Mouse (Mus musculus): ENCODE measurements around the gene Tex13c3.
"Not testable (repeated sequence)": the region's sequence is repeated elsewhere in the genome, so short reads cannot be mapped to it uniquely, and the experiment has no call there.

The Tex13c3 gene

DNA sequence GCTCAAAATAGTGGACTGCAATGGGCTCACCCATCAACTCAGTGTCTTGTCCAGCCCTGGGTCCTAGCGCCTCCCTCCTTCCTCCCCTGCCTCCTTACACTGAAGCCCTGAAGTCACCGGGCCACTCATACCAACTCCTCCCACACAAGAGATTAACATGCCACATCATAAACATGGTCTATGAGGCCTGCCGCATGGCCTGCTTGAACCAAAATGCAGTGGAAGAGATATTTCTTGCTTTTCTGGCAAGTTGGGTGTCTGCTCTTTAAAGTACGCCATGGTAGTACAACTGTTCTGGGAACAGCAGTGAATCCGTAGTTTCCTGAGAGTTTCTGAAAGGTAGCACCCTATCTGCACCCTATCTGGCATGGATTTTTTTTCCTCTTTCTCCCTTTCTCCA lies at the start of gene Tex13c3:
Tex13c3 (minus strand) TSS at position 101 of the 400 bp plus-strand sequence.
- DNase-seq (ENCODE audit: low spot score in 2 of 2), result not testable (repeated sequence)

DNA sequence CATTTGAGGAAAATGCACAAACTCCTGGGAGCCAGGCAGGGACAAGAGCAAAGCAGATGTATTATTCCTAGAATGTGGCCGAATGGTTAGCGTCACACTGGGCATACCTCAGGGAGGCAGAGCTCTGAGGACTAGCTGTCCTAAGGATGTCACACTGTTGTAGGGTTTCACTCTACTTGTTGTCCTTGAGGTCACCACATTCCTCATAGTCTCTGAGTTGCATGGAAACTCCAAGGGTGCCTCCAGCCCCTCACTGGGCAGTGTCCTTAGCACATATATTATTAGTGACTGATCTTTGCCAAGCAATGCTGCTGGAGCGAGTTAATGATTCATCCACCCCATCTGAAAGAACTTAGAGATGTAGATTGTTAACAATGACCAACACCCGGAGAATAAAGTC lies 8.6 kb upstream of the Tex13c3 start:
- no peak for DNase-seq (ENCODE audit: low spot score in 2 of 2)
